Mouse (Mus musculus) neural tube, embryonic 12.5 days (tissue): Measurements from ENCODE around the gene Plk5. TPM values are rescaled to one million over a fixed set of nuclear protein-coding genes. Genes with fewer than 3 reads are reported as not detected.

Experiments used
- ATAC-seq: fragments of 200-750 bp; cut with Nextera tagmentation; 2 replicates; pipeline ENCODE4 v1.8.0; 2017; ENCODE audit warnings: low read depth, mild to moderate bottlenecking, moderate TSS enrichment, moderate library complexity; ENCODE audit not compliant: low FRiP score
- H3K27ac ChIP-seq: fragments of 300-500 bp; sonication (generic); 2 replicates; pipeline ENCODE4 v1.5.1; 2016
- H3K27me3 ChIP-seq: fragments of 300-500 bp; sonication (generic); replicated peaks from 2 replicates; pipeline ENCODE4 v1.6.1; 2016; ENCODE audit warnings: mild to moderate bottlenecking
- H3K36me3 ChIP-seq: fragments of 300-500 bp; sonication (generic); 2 replicates; pipeline ENCODE4 v1.6.1; 2016; ENCODE audit warnings: mild to moderate bottlenecking
- H3K4me1 ChIP-seq: fragments of 300-500 bp; sonication (generic); 2 replicates; pipeline ENCODE4 v1.6.1; 2016
- H3K4me2 ChIP-seq: fragments of 300-500 bp; sonication (generic); replicated peaks from 2 replicates; pipeline ENCODE4 v1.6.1; 2016; ENCODE audit warnings: mild to moderate bottlenecking
- H3K4me3 ChIP-seq: fragments of 300-500 bp; sonication (generic); 2 replicates; pipeline ENCODE4 v1.5.1; 2016
- H3K9ac ChIP-seq: fragments of 300-500 bp; sonication (generic); 2 replicates; pipeline ENCODE4 v1.6.1; 2016; ENCODE audit warnings: mild to moderate bottlenecking
- H3K9me3 ChIP-seq: fragments of 300-500 bp; sonication (generic); 2 replicates; pipeline ENCODE4 v1.6.1; 2016; ENCODE audit warnings: mild to moderate bottlenecking
- WGBS: fragments of 180-500 bp; shearing (Covaris S2); methylation state at CpG from one replicate; pipeline ENCODE4 v1.1.7; 2016; 5-methylcytosine and 5-hydroxymethylcytosine counted together
- polyA plus RNA-seq: library from polyadenylated mRNA; unstranded; fragments of >200 nt; fragmentation: Nextera tagmentation; extraction: Ambion mirVana; gene quantifications from 2 replicates; pipeline ENCODE4 v1.2.1, GENCODE M21; 2016

Gene Plk5
- polyA plus RNA-seq, 1 experiment from 2014 or later: 0.29 TPM

GRCm38 (mm10) chr10:80321670-80322581 lies 34.3 kb upstream of the Plk5 start:
- H3K4me2 ChIP-seq: peak overlapping the region; percentile 96; the same call in 1 of the 2 replicates
- no peak overlapping the region for H3K9ac ChIP-seq
- no peaks in the 10 kb centered on the region for H3K9me3 ChIP-seq
- no peak overlapping the region for H3K4me3 ChIP-seq
- ATAC-seq: no peak
- no peak overlapping the region for H3K27ac ChIP-seq
- peaks cover 21% of the 10 kb centered on the region for H3K36me3 ChIP-seq
- peaks cover 13% of the 10 kb centered on the region for H3K27me3 ChIP-seq
- WGBS: 90% methylated on average over 21 of the region's 21 CpGs
- peaks cover 39% of the 10 kb centered on the region for H3K4me1 ChIP-seq

GRCm38 (mm10) chr10:80322811-80323211 lies 33.4 kb upstream of the Plk5 start:
- Histone ChIP-seq H3K4me1 (peaks cover 35% of the 10 kb centered on the region), H3K9ac (peak overlapping the region; percentile 62), H3K4me2 (peak overlapping the region; percentile 96), H3K9me3 (no peaks in the 10 kb centered on the region), H3K27me3 (peaks cover 13% of the 10 kb centered on the region), H3K27ac (no peak overlapping the region), H3K36me3 (peaks cover 12% of the 10 kb centered on the region), H3K4me3 (peak overlapping the region; percentile 42)
- WGBS: 4% methylated on average over 28 of the region's 28 CpGs
- no peak; the same call in 1 of the 2 replicates for ATAC-seq

GRCm38 (mm10) chr10:80323261-80324119 lies 32.8 kb upstream of the Plk5 start:
- H3K27ac ChIP-seq: no peak overlapping the region
- 2% methylated on average over 46 of the region's 46 CpGs for WGBS
- peak overlapping the region; percentile 62 for H3K9ac ChIP-seq
- peaks cover 13% of the 10 kb centered on the region for H3K27me3 ChIP-seq
- peak overlapping the region; percentile 96 for H3K4me2 ChIP-seq
- H3K4me3 ChIP-seq: peak overlapping the region; percentile 42
- H3K36me3 ChIP-seq: peaks cover 6% of the 10 kb centered on the region
- H3K4me1 ChIP-seq: peaks cover 35% of the 10 kb centered on the region
- H3K9me3 ChIP-seq: no peaks in the 10 kb centered on the region
- peak; percentile 11; the same call in 1 of the 2 replicates for ATAC-seq

GRCm38 (mm10) chr10:80324120-80325037 lies 31.9 kb upstream of the Plk5 start:
- WGBS: 82% methylated on average over 17 of the region's 17 CpGs
- Histone ChIP-seq H3K4me1 (peaks cover 32% of the 10 kb centered on the region), H3K9ac (no peak overlapping the region), H3K27ac (no peak overlapping the region), H3K36me3 (no peaks in the 10 kb centered on the region), H3K4me3 (no peak overlapping the region), H3K9me3 (no peaks in the 10 kb centered on the region), H3K4me2 (peak overlapping the region; percentile 96), H3K27me3 (peaks cover 13% of the 10 kb centered on the region)
- no peak for ATAC-seq

GRCm38 (mm10) chr10:80325045-80325444 lies 31.2 kb upstream of the Plk5 start:
- H3K9ac ChIP-seq: no peak overlapping the region
- H3K9me3 ChIP-seq: no peaks in the 10 kb centered on the region
- H3K27me3 ChIP-seq: peaks cover 13% of the 10 kb centered on the region
- 82% methylated on average over 21 of the region's 21 CpGs for WGBS
- H3K4me3 ChIP-seq: no peak overlapping the region
- no peak overlapping the region for H3K4me2 ChIP-seq
- H3K36me3 ChIP-seq: no peaks in the 10 kb centered on the region
- peaks cover 28% of the 10 kb centered on the region for H3K4me1 ChIP-seq
- no peak for ATAC-seq
- no peak overlapping the region for H3K27ac ChIP-seq

- 6% methylated on average over 36 of the region's 36 CpGs for WGBS
These were observed 26.8 kb upstream of the Plk5 start, which contains the start of the genes Pcsk4 and Reep6 for GRCm38 (mm10) chr10:80329273-80330081. TSS of gene Pcsk4 (minus strand) at chr10:80329498. TSS of gene Reep6 (plus strand) at chr10:80329953.

GRCm38 (mm10) chr10:80330084-80330483 lies 26.2 kb upstream of the Plk5 start:
- Histone ChIP-seq H3K27me3 (peaks cover 21% of the 10 kb centered on the region), H3K4me3 (peak overlapping the region; percentile 38), H3K4me1 (peaks cover 17% of the 10 kb centered on the region), H3K27ac (no peak overlapping the region), H3K4me2 (peak overlapping the region; percentile 79), H3K36me3 (no peaks in the 10 kb centered on the region), H3K9me3 (no peaks in the 10 kb centered on the region), H3K9ac (peak overlapping the region; percentile 53)
- WGBS: 1% methylated on average over 41 of the region's 41 CpGs
- ATAC-seq: no peak

More at GRCm38 (mm10) chr10:80329273-80330081, 26.8 kb upstream of the Plk5 start, which contains the start of the genes Pcsk4 and Reep6:
- no peak within 1 kb of the TSS for H3K27ac ChIP-seq
- peak within 1 kb of the TSS; percentile 53 for H3K9ac ChIP-seq
- H3K36me3 ChIP-seq: no peaks in the 10 kb centered on the region
- ATAC-seq: peak; percentile 92
- peaks cover 19% of the 10 kb centered on the region for H3K4me1 ChIP-seq
- H3K27me3 ChIP-seq: peaks cover 16% of the 10 kb centered on the region
- H3K4me3 ChIP-seq: peak within 1 kb of the TSS; percentile 38
- no peaks in the 10 kb centered on the region for H3K9me3 ChIP-seq
- H3K4me2 ChIP-seq: peak within 1 kb of the TSS; percentile 79

- Histone ChIP-seq H3K36me3 (no peaks in the 10 kb centered on the region), H3K9me3 (no peaks in the 10 kb centered on the region), H3K27ac (no peak overlapping the region), H3K4me3 (no peak overlapping the region), H3K4me2 (peak overlapping the region; percentile 79), H3K27me3 (peaks cover 23% of the 10 kb centered on the region; the same call in 1 of the 2 replicates), H3K9ac (no peak overlapping the region), H3K4me1 (peaks cover 15% of the 10 kb centered on the region)
- WGBS: 75% methylated on average over 2 of the region's 2 CpGs
- ATAC-seq: no peak
These were observed 25.4 kb upstream of the Plk5 start for GRCm38 (mm10) chr10:80330888-80331287.

- H3K27me3 ChIP-seq: peaks cover 23% of the 10 kb centered on the region; the same call in 1 of the 2 replicates
- H3K4me1 ChIP-seq: peaks cover 15% of the 10 kb centered on the region
- no peak overlapping the region for H3K27ac ChIP-seq
- no peak for ATAC-seq
- no peaks in the 10 kb centered on the region for H3K36me3 ChIP-seq
- no peak overlapping the region for H3K9ac ChIP-seq
- no peaks in the 10 kb centered on the region for H3K9me3 ChIP-seq
- H3K4me2 ChIP-seq: no peak overlapping the region
- H3K4me3 ChIP-seq: no peak overlapping the region
- 72% methylated on average over 10 of the region's 10 CpGs for WGBS
These were observed 24.4 kb upstream of the Plk5 start for GRCm38 (mm10) chr10:80331636-80332524.

- Histone ChIP-seq H3K9me3 (no peaks in the 10 kb centered on the region), H3K36me3 (no peaks in the 10 kb centered on the region), H3K27me3 (0 out of 2 replicates have a peak, but pooled peaks cover 23% of the 10 kb centered on the region), H3K9ac (no peak overlapping the region), H3K27ac (no peak overlapping the region), H3K4me2 (no peak overlapping the region), H3K4me3 (no peak overlapping the region), H3K4me1 (peaks cover 15% of the 10 kb centered on the region)
- ATAC-seq: no peak
- WGBS: 77% methylated on average over 5 of the region's 5 CpGs
These were observed 23.7 kb upstream of the Plk5 start for GRCm38 (mm10) chr10:80332525-80332989.
